Mouse (Mus musculus) megakaryocyte, embryonic 14.5 days (primary cell): ENCODE measurements around the gene Sox5.

ENCODE experiments used
- FLI1 ChIP-seq: IDR thresholded peaks from 2 replicates; pipeline ENCODE4 v1.6.1; 2012; ENCODE audit warnings: low read length, inconsistent platforms, mixed read lengths
- GATA1 ChIP-seq: IDR thresholded peaks from 3 replicates; pipeline ENCODE4 v1.6.1; 2012; ENCODE audit warnings: mixed read lengths, low read length, inconsistent platforms, borderline replicate concordance

- TF ChIP-seq GATA1: no peak
- no peak for TF ChIP-seq FLI1
Observed at GRCm38 (mm10) chr6:144361267-144362038, 420.3 kb downstream of the Sox5 start.
